Mouse (Mus musculus): Measurements from ENCODE around the gene Krtap13. TPM values are rescaled to one million over a fixed set of nuclear protein-coding genes. Genes with fewer than 3 reads are reported as not detected.
A peak's percentile ranks its signal among the peaks of the same experiment; 100 is the strongest.

The Krtap13 gene
- polyA plus RNA-seq, 1 experiment from 2014 or later, result not detected

GRCm38 (mm10) chr16:88707496-88708012 lies 43.9 kb downstream of the Krtap13 start, which contains the start of gene 2310061N02Rik:
TSS of gene 2310061N02Rik (minus strand) at chr16:88707962.
- no peak within 1 kb of the TSS for H3K9ac ChIP-seq
- H3K9me3 ChIP-seq (replicated peaks), result no peaks in the 10 kb centered on the region
- no peak within 1 kb of the TSS for H3K27ac ChIP-seq
- H3K27me3 ChIP-seq, result no peaks in the 10 kb centered on the region
- 96% methylated on average over 10 of the region's 10 CpGs for WGBS
- H3K4me1 ChIP-seq, result no peaks in the 10 kb centered on the region
- no peaks in the 10 kb centered on the region for H3K36me3 ChIP-seq (ENCODE audit: poor library complexity, severe bottlenecking)
- no peak for ATAC-seq
- H3K4me2 ChIP-seq, result no peak within 1 kb of the TSS
- no peak within 1 kb of the TSS for H3K4me3 ChIP-seq

DNA sequence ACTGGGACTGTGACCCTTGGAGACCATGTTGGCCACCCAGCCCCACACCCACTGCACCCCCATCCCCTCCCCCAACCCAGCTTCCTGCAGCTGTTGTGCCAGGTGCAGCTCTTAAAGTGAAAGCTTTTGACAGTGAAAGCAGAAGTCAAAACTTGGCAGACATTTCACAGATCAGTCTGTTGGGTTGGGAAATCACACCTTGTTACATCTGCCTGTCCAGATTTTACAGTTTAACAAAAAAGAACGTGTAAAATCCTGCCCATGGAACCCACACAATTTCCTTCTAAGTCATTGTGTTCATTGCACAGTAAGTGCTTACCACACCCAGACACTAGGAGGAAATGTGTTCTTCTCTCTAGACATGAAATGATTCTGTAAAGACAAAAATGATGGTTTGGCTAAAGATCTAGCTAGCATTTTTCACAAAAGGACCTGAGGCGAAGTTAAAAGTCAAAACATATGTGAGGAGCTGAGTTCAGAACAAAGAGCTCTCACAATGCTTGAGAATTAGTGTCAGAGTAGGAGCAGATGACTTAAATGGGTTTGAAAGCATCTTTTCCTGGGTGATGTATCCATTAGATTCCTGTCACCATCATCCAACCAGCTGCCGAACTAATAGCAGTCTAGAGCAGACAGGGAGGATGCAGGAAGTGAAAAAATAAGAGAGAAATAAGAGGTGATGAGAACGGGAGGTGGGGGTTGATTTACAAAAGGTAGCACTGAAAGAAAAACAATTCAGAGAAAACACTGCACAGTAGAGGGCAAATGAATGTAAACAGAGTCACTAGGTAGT lies 50.2 kb downstream of the Krtap13 start:
- Histone ChIP-seq H3K27ac (no peak overlapping the region), H3K36me3 (ENCODE audit: poor library complexity, severe bottlenecking) (no peaks in the 10 kb centered on the region), H3K9me3 (replicated peaks) (no peaks in the 10 kb centered on the region), H3K4me2 (no peak overlapping the region), H3K27me3 (no peaks in the 10 kb centered on the region), H3K4me3 (no peak overlapping the region), H3K9ac (no peak overlapping the region), H3K4me1 (peaks cover 5% of the 10 kb centered on the region; the same call in 1 of the 2 replicates)
- ATAC-seq, result peak; percentile 33
- 61% methylated on average over 4 of the region's 4 CpGs for WGBS

Other genes starting within 250 kb of the Krtap13 start
- not detected in 2 replicates for gene Cldn17, start 244.7 kb downstream of the Krtap13 start, polyA plus RNA-seq (2015; fragmentation: Nextera tagmentation; extraction: Ambion mirVana)
- gene Cldn8, start 188.5 kb downstream of the Krtap13 start, polyA plus RNA-seq (2015; fragmentation: Nextera tagmentation; extraction: Ambion mirVana), result not detected in 2 replicates
- gene Krtap24-1, start 139.4 kb downstream of the Krtap13 start, polyA plus RNA-seq (2015; fragmentation: Nextera tagmentation; extraction: Ambion mirVana), result not detected in 2 replicates
- gene 2310079G19Rik, start 124.0 kb downstream of the Krtap13 start, polyA plus RNA-seq (2015; fragmentation: Nextera tagmentation; extraction: Ambion mirVana), result not detected in 2 replicates
- gene Krtap26-1, start 103.8 kb downstream of the Krtap13 start, polyA plus RNA-seq (2015; fragmentation: Nextera tagmentation; extraction: Ambion mirVana), result not detected in 2 replicates
- gene Krtap27-1, start 80.0 kb downstream of the Krtap13 start, polyA plus RNA-seq (2015; fragmentation: Nextera tagmentation; extraction: Ambion mirVana), result not detected in 2 replicates
- gene 2310061N02Rik, start 43.7 kb downstream of the Krtap13 start, polyA plus RNA-seq (2015; fragmentation: Nextera tagmentation; extraction: Ambion mirVana), result not detected in 2 replicates
- gene Krtap13-1, start 22.8 kb downstream of the Krtap13 start, polyA plus RNA-seq (2015; fragmentation: Nextera tagmentation; extraction: Ambion mirVana), result not detected in 2 replicates
- gene 2310034C09Rik, start 7.2 kb upstream of the Krtap13 start, polyA plus RNA-seq (2015; fragmentation: Nextera tagmentation; extraction: Ambion mirVana), result not detected in 2 replicates
- gene 2310057N15Rik, start 22.6 kb upstream of the Krtap13 start, polyA plus RNA-seq (2015; fragmentation: Nextera tagmentation; extraction: Ambion mirVana), result not detected in 2 replicates
- gene Gm5965, start 26.3 kb upstream of the Krtap13 start, polyA plus RNA-seq (2015; fragmentation: Nextera tagmentation; extraction: Ambion mirVana), result not detected in 2 replicates
- gene Gm20741, start 60.6 kb upstream of the Krtap13 start, polyA plus RNA-seq (2015; fragmentation: Nextera tagmentation; extraction: Ambion mirVana), result not detected in 2 replicates
- gene Krtap15, start 68.6 kb upstream of the Krtap13 start, polyA plus RNA-seq (2015; fragmentation: Nextera tagmentation; extraction: Ambion mirVana), result not detected in 2 replicates
- not detected in 2 replicates for gene Krtap14, start 74.5 kb upstream of the Krtap13 start, polyA plus RNA-seq (2015; fragmentation: Nextera tagmentation; extraction: Ambion mirVana)
- gene Krtap19-1, start 117.8 kb upstream of the Krtap13 start, polyA plus RNA-seq (2015; fragmentation: Nextera tagmentation; extraction: Ambion mirVana), result not detected in 2 replicates
- gene Krtap19-2, start 122.6 kb upstream of the Krtap13 start, polyA plus RNA-seq (2015; fragmentation: Nextera tagmentation; extraction: Ambion mirVana), result not detected in 2 replicates
- not detected in 2 replicates for gene Krtap19-3, start 126.4 kb upstream of the Krtap13 start, polyA plus RNA-seq (2015; fragmentation: Nextera tagmentation; extraction: Ambion mirVana)
- not detected in 2 replicates for gene Krtap19-4, start 133.5 kb upstream of the Krtap13 start, polyA plus RNA-seq (2015; fragmentation: Nextera tagmentation; extraction: Ambion mirVana)
- not detected in 2 replicates for gene Krtap19-5, start 144.8 kb upstream of the Krtap13 start, polyA plus RNA-seq (2015; fragmentation: Nextera tagmentation; extraction: Ambion mirVana)
- gene Krtap19-9b, start 180.6 kb upstream of the Krtap13 start, polyA plus RNA-seq (2015; fragmentation: Nextera tagmentation; extraction: Ambion mirVana), result not detected in 2 replicates
- not detected in 2 replicates for gene Krtap16-3, start 211.2 kb upstream of the Krtap13 start, polyA plus RNA-seq (2015; fragmentation: Nextera tagmentation; extraction: Ambion mirVana)